Mouse (Mus musculus) adrenal gland (tissue): ENCODE data around the gene Ccnjl.

ENCODE experiments used
- intact Hi-C: fragments of 180-260 bp; cut with DNase I; formaldehyde crosslinking; loops from one replicate; pipeline ENCODE4 v1.15.1; 2025

Ccnjl gene

GRCm38 (mm10) chr11:43565852-43566251, 37.3 kb downstream of the Ccnjl start:
- intact Hi-C loops = no loop called here

GRCm38 (mm10) chr11:43566696-43567095, 38.1 kb downstream of the Ccnjl start:
- intact Hi-C loops = no loop called here

GRCm38 (mm10) chr11:43568263-43568662, 39.7 kb downstream of the Ccnjl start:
- intact Hi-C loops = no loop called here

DNA sequence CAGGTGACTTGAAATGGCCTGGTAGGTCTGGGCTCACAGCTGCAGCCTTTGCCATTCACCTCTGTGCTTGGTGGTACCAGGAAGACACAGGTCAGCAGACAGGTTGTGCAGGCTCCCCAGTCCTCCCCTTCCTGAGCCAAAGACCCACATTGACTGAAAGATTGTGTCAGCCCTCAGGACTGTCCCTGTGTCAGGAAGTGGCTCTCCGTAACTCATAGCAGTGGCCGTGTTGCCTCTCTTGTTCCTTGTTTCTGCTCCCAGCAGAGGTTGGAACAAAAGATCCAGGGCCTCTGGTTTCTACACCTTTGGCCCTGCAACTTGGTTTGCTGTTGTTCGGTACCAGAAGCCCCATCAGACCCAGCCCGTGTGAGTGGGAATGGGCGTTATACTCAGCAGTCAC, 40.6 kb downstream of the Ccnjl start:
- intact Hi-C loops = no loop called here

DNA sequence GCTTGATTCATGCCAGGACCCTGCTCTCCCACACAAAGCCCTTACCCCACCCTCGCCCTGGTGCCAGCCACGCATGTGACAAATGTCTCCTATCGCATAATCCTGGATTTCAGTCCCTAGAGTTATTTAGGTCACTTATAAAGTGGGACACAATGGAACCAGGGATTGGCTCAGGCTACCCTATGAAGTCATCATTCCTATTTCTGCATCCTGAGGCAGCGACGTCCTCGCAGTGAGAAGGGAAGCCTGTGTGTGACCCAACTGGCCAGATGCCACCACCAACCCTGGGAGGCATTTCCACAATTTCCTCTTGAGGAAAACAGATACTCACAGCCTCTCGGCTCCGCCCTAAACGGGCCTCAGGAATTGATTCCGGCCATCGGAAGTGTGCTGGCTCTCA, 41.0 kb downstream of the Ccnjl start:
- intact Hi-C loops = no loop called here

DNA sequence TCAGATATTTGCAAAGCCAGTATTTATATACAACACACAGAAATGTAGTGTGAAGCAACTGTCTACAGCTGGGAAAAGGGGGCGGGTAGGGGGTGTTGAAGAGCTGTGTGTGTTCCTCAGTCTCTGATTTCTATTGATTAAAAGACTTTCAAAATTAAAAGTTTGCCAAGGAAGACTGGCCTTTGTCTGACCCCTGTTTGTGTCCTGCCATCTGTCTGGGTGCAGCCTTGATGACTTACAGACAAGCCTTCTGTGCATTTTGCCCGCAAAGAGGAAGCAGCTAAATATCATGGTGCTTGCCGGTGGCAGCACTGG, 46.4 kb downstream of the Ccnjl start:
- intact Hi-C loops = no loop called here

- intact Hi-C loops = no loop called here
These were observed 47.0 kb downstream of the Ccnjl start for GRCm38 (mm10) chr11:43575376-43576151.

GRCm38 (mm10) chr11:43577713-43578478, 49.3 kb downstream of the Ccnjl start:
- intact Hi-C loops = no loop called here

GRCm38 (mm10) chr11:43585211-43586005, 56.8 kb downstream of the Ccnjl start:
- intact Hi-C loops = loop anchor here (2.0 kb wide), 1 partner anchor 91 kb away; no protein-coding TSS in a partner anchor

DNA sequence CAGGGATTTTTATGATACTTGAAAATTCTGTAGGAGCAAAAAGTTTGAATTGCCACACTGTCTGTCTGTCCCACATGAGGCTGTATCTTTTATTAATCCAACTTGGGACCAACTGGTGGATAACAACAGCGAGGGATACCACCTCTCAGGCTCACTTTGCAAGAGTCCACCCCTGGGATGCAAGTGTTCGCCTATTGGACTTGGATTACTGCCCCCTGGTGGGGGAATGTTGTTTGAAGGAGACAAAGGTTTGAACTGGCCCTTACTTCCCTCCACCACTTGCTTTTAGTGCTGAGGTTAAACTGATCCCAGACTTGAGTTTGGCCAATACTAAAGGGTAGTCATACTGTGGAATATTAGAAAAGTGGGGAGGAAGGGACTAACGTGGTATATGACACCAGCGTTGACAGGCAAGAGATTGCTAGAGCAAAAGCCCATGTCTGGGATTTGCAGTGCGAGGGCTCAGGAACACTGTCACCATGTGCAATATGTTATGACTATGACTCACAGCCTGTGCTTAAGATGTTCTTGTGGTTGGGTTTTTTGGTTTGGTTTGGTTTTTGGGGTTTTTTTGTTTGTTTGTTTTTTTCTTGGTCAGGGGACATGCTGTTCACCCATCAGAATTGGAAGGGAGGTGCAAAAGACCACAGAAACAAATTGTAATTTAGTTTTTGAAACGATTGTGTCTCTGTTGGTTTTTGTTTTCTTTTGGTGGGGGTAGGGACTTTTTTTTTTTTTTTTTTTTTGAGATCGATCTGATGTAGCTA, 57.9 kb downstream of the Ccnjl start, which contains the start of gene 4933415A04Rik:
4933415A04Rik (plus strand) TSS at position 717 of the 767 bp plus-strand sequence.
- intact Hi-C loops = loop anchor here (2.0 kb wide), 1 partner anchor 92 kb away; no protein-coding TSS in a partner anchor

- intact Hi-C loops = no loop called here
These were observed 61.0 kb downstream of the Ccnjl start for GRCm38 (mm10) chr11:43589530-43590072.

GRCm38 (mm10) chr11:43601440-43601839, 72.9 kb downstream of the Ccnjl start, which contains the start of gene Fabp6:
Gene Fabp6 (minus strand): TSS chr11:43601540.
- intact Hi-C loops = no loop called here

- intact Hi-C loops = no loop called here
These were observed 75.6 kb downstream of the Ccnjl start for GRCm38 (mm10) chr11:43604207-43604606.

GRCm38 (mm10) chr11:43604891-43605290, 76.3 kb downstream of the Ccnjl start:
- intact Hi-C loops = no loop called here

- intact Hi-C loops = no loop called here
These were observed 77.3 kb downstream of the Ccnjl start for GRCm38 (mm10) chr11:43605859-43606258.

DNA sequence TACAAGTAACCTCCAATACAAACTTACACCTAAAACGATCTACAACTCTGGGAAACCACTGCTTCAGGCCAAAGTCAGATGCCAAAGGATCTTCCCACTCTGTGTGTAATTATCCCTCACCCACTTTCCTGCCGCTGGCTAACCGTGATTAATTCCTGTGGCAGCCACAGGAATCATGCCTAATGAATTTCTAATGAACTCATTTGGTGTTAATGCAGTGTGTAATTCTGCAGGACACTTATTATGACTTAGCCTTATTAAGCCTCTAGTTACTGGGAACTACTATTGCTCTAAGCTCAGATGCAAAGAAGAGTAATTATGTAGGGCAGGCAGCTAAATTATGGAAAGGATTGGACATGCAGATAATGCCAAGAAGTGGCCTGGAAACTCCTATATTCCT, 79.9 kb downstream of the Ccnjl start:
- intact Hi-C loops = no loop called here

DNA sequence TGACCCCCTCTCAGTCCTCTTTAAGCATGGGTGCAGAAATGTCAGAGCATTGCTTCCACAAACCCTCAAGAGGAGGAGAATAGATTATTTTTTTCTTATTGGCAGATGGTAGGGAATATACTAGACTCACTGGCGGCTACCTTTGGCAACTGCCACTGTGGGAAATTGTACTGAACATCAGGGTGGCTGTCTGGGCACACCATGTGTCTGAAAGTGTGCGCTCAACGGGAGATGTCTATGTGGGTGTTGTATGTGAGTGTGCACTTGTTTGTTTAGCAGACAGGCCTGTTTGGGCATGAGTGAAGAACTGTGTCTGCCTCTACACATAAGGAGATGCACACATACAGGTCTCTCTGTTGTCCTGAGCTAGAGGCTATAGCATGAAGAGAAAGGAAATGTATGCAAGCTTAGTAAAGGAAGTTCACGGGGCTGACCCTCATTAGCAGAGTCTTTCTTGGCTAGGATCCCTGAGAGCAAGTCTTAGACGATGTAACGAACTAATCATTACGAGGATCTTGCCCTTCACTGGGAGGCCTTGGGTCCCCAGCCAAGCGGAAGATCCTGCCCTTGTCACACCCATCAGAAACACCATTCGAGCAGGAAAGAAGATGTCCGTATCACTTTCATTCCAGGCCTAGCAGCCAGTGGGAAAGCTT, 81.5 kb downstream of the Ccnjl start:
- intact Hi-C loops = no loop called here

- intact Hi-C loops = no loop called here
These were observed 82.1 kb downstream of the Ccnjl start for GRCm38 (mm10) chr11:43610662-43611033.

DNA sequence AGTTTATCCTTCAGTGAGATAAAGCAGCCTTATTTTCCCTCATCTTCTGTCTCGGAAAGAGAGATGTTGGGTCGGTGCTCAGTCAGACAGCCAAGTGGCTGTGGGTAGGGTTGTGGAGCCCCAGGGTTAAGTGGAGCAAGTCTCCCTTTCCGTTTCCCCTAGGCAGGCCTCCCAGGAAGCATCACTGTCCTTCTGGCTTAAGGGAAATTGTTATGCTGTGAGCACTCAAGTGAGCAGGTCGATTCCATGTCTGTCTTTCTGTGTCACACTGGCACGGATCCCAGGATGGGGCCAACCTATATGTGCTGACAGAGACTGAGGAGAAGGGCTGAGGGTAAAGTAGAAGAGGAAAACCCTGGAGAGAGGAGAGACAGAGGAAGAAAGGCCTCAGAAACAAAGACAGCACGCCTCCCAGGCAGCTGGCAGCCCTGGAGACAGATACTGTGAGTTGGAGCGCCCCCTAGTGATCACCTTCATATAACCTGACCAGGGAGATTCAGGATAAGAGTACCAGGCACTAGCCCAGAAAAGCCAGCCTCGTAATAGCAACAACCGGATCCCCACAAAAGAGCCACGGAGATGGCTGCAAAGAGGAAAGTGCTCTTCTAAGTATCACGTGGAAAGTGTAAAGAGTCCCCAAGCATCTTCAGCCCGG, 84.4 kb downstream of the Ccnjl start:
- intact Hi-C loops = loop anchor here (2.0 kb wide), 1 partner anchor 118 kb away; no protein-coding TSS in a partner anchor

DNA sequence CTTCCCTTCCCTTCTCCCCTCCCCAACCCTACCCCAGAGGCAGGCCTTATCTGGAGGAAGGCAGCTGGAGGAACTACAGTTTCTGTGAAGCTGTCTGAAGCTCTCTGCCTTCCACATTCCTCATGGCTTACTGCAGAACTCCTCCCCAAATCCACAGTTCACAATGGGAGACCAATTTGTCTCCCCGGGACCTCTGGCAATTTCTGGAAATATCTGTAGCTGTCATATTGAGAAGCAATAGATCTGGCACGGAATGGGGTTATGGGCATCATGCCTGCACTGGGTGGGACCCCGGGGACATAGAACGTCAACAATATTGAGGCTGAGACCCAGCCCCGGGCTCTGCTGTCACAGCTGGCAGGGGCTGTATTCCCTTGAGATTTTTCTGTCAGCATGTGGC, 89.3 kb downstream of the Ccnjl start:
- intact Hi-C loops = no loop called here
